Mouse (Mus musculus) forebrain, embryonic 16.5 days (tissue): ENCODE results near the gene Polm. TPM values are rescaled to one million over a fixed set of nuclear protein-coding genes. Genes with fewer than 3 reads are reported as not detected.
"Not testable (repeated sequence)": the region's sequence is repeated elsewhere in the genome, so short reads cannot be mapped to it uniquely, and the experiment has no call there.

Source experiments
- ATAC-seq: fragments of 200-750 bp; cut with Nextera tagmentation; 2 replicates; pipeline ENCODE4 v1.8.0; 2017; ENCODE audit warnings: mild to moderate bottlenecking, moderate library complexity
- H3K27ac ChIP-seq: fragments of 300-500 bp; sonication (generic); 2 replicates; pipeline ENCODE4 v1.5.1; 2014; ENCODE audit warnings: low read length, control low read depth
- H3K27me3 ChIP-seq: fragments of 300-500 bp; sonication (generic); replicated peaks from 2 replicates; pipeline ENCODE4 v1.6.1; 2014; ENCODE audit warnings: low read length; ENCODE audit not compliant: control insufficient read depth, insufficient read depth
- H3K36me3 ChIP-seq: fragments of 300-500 bp; sonication (generic); 2 replicates; pipeline ENCODE4 v1.6.1; 2014; ENCODE audit not compliant: control insufficient read depth, insufficient read depth
- H3K4me1 ChIP-seq: fragments of 300-500 bp; sonication (generic); replicated peaks from 2 replicates; pipeline ENCODE4 v1.6.1; 2014; ENCODE audit warnings: low read length; ENCODE audit not compliant: control insufficient read depth, insufficient read depth
- H3K4me2 ChIP-seq: fragments of 300-500 bp; sonication (generic); 2 replicates; pipeline ENCODE4 v1.6.1; 2014; ENCODE audit warnings: mild to moderate bottlenecking, low read length, control low read depth
- H3K4me3 ChIP-seq: fragments of 300-500 bp; sonication (generic); replicated peaks from 2 replicates; pipeline ENCODE4 v1.5.1; 2014; ENCODE audit warnings: mild to moderate bottlenecking, low read length, control low read depth
- H3K9ac ChIP-seq: fragments of 300-500 bp; sonication (generic); replicated peaks from 2 replicates; pipeline ENCODE4 v1.6.1; 2014; ENCODE audit warnings: low read depth, low read length, control low read depth
- H3K9me3 ChIP-seq: fragments of 300-500 bp; sonication (generic); 2 replicates; pipeline ENCODE4 v1.6.1; 2016; ENCODE audit warnings: low read length; ENCODE audit not compliant: control insufficient read depth
- WGBS: fragments of 180-500 bp; shearing (Covaris S2); extraction: QIAGEN DNeasy Blood & Tissue Kit; methylation state at CpG from one replicate; pipeline ENCODE4 v1.1.7; 2014; 5-methylcytosine and 5-hydroxymethylcytosine counted together
- polyA plus RNA-seq: library from polyadenylated mRNA; unstranded; fragments of >200 nt; fragmentation: Nextera tagmentation; extraction: Ambion mirVana; gene quantifications from 2 replicates; pipeline ENCODE4 v1.2.1, GENCODE M21; 2015

Polm gene
- polyA plus RNA-seq, 1 experiment from 2014 or later = 8.8 TPM

- 0 out of 2 replicates have a peak, but pooled peaks cover 8% of the 10 kb centered on the region for H3K36me3 ChIP-seq
- no peak overlapping the region for H3K9ac ChIP-seq
- H3K27me3 ChIP-seq = no peaks in the 10 kb centered on the region
- H3K4me2 ChIP-seq = no peak overlapping the region
- ATAC-seq = no peak
- H3K9me3 ChIP-seq = no peaks in the 10 kb centered on the region
- WGBS = 94% methylated on average over 5 of the region's 5 CpGs
- no peak overlapping the region for H3K27ac ChIP-seq
- no peaks in the 10 kb centered on the region for H3K4me1 ChIP-seq
- H3K4me3 ChIP-seq = no peak overlapping the region
Measured at GRCm38 (mm10) chr11:5827931-5828330, 9.9 kb downstream of the Polm start.

GRCm38 (mm10) chr11:5825432-5825831, 12.4 kb downstream of the Polm start:
- Histone ChIP-seq H3K4me1 (no peaks in the 10 kb centered on the region), H3K27ac (no peak overlapping the region), H3K4me2 (no peak overlapping the region), H3K27me3 (no peaks in the 10 kb centered on the region), H3K4me3 (no peak overlapping the region), H3K9me3 (no peaks in the 10 kb centered on the region), H3K36me3 (0 out of 2 replicates have a peak, but pooled peaks cover 6% of the 10 kb centered on the region), H3K9ac (no peak overlapping the region)
- no peak for ATAC-seq

- Histone ChIP-seq H3K4me1 (no peaks in the 10 kb centered on the region), H3K4me3 (no peak overlapping the region), H3K27ac (no peak overlapping the region), H3K4me2 (no peak overlapping the region), H3K36me3 (no peaks in the 10 kb centered on the region), H3K9ac (no peak overlapping the region), H3K27me3 (no peaks in the 10 kb centered on the region), H3K9me3 (no peaks in the 10 kb centered on the region)
- WGBS = 71% methylated on average over 2 of the region's 2 CpGs
- no peak for ATAC-seq
Measured at GRCm38 (mm10) chr11:5819223-5819622, 18.6 kb downstream of the Polm start.

DNA sequence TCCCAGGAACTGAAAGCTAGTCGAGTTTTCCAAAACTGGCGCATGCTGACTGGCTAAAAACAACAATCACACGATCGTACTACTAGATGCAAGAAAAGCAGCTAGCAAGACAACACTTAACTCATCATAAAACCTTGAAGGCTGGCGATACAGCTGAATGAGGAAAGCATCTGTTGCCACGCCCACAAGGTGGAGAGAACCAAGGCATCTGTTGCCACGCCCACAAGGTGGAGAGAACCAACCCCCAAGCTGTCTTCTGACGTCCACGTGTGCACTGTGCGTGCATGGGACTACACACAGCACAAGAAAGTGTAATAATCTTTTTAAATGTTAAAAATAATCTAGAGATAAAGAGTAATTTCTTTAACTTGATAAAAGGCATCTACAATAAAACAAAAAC, 24.4 kb downstream of the Polm start:
- WGBS = 75% methylated on average over 10 of the region's 10 CpGs
- H3K9me3 ChIP-seq = no peaks in the 10 kb centered on the region; the same call in 1 of the 2 replicates
- no peak overlapping the region for H3K27ac ChIP-seq
- H3K4me3 ChIP-seq = no peak overlapping the region
- H3K36me3 ChIP-seq = no peaks in the 10 kb centered on the region
- no peak overlapping the region for H3K9ac ChIP-seq
- no peaks in the 10 kb centered on the region for H3K27me3 ChIP-seq
- H3K4me2 ChIP-seq = no peak overlapping the region
- ATAC-seq = no peak
- H3K4me1 ChIP-seq = no peaks in the 10 kb centered on the region

GRCm38 (mm10) chr11:5809487-5809886, 28.3 kb downstream of the Polm start:
- WGBS = 93% methylated on average over 4 of the region's 4 CpGs
- not testable (repeated sequence) for H3K9ac ChIP-seq, H3K27me3 ChIP-seq, H3K27ac ChIP-seq, H3K4me2 ChIP-seq, H3K9me3 ChIP-seq, H3K36me3 ChIP-seq, H3K4me3 ChIP-seq, ATAC-seq, H3K4me1 ChIP-seq

DNA sequence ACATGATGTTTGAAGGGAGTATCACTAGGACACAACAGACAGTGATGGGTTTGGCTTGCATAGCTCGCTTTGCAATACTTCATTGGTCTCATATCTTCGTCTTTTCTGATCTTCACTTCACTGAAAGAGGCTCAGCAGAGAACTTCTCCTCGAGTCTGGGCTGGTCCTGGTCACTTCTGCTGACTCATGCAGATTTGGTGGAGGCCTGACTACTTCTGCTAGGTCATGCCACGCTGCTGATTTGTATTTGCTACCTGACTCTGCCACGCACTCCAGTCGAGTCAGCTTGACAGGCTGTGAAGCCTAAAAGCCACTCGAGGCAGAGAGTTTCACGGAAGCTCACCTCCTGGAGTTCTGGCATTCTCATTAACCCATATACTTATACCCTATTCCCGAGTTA, 29.9 kb downstream of the Polm start:
- no peak for ATAC-seq
- WGBS = 86% methylated on average over 9 of the region's 9 CpGs
- no peak overlapping the region for H3K4me2 ChIP-seq
- no peak overlapping the region for H3K9ac ChIP-seq
- no peaks in the 10 kb centered on the region for H3K36me3 ChIP-seq
- no peak overlapping the region for H3K27ac ChIP-seq
- no peak overlapping the region for H3K4me3 ChIP-seq
- no peaks in the 10 kb centered on the region for H3K4me1 ChIP-seq
- H3K9me3 ChIP-seq = no peaks in the 10 kb centered on the region
- H3K27me3 ChIP-seq = no peaks in the 10 kb centered on the region

DNA sequence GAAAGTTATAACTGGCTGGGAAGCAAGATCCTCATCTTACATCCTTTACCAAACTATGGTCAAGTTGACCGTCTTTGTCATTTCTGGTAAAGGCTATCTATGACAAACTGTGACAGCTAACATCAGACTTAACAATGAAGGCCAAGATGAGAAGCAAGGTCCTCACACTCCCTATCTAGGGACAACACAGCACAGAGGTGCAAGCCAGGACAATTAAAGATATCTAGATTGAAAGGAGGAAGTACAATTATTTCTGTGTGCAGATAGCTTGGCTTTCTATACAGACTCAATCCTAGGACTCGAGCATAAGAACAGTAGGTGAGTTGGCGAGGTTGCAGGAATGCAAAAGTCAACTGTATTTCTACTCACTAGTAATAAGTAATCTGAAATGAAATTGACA, 32.1 kb downstream of the Polm start:
- Histone ChIP-seq H3K9me3 (no peaks in the 10 kb centered on the region), H3K9ac (no peak overlapping the region), H3K4me3 (no peak overlapping the region), H3K27ac (no peak overlapping the region), H3K4me1 (no peaks in the 10 kb centered on the region), H3K27me3 (no peaks in the 10 kb centered on the region), H3K36me3 (peaks cover 3% of the 10 kb centered on the region), H3K4me2 (no peak overlapping the region)
- WGBS = 90% methylated on average over 3 of the region's 3 CpGs
- ATAC-seq = no peak

DNA sequence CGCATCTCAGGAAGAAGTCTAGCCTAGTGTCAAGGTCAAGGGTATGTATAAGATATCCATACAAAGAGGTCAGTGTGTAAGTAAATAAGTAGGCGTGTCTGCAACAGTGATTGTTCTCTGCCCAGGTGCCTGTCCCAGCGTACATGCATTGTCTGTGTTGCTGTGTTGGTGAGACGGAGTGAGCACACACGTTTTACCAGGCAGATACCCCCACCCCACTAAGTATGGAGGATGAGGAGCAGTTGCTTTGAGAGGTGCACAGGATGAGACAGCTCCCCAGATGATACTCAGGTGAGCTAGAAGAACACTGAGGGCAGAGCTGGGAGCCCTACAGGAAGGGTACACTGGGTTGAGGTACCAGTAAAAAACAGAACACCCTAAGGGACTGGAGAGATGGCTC, 33.6 kb downstream of the Polm start:
- 73% methylated on average over 5 of the region's 5 CpGs for WGBS
- H3K27ac ChIP-seq = no peak overlapping the region
- H3K9me3 ChIP-seq = no peaks in the 10 kb centered on the region
- H3K4me3 ChIP-seq = no peak overlapping the region
- H3K4me1 ChIP-seq = no peaks in the 10 kb centered on the region
- no peaks in the 10 kb centered on the region for H3K27me3 ChIP-seq
- H3K36me3 ChIP-seq = peaks cover 13% of the 10 kb centered on the region
- no peak overlapping the region for H3K4me2 ChIP-seq
- ATAC-seq = peak; percentile 29; the same call in 1 of the 2 replicates
- no peak overlapping the region for H3K9ac ChIP-seq

- no peak within 1 kb of the TSS for H3K27ac ChIP-seq
- H3K36me3 ChIP-seq = peaks cover 14% of the 10 kb centered on the region
- H3K4me2 ChIP-seq = no peak within 1 kb of the TSS
- ATAC-seq = 0 out of 2 replicates have a peak, but pooled peaks have one; percentile 4
- H3K27me3 ChIP-seq = no peaks in the 10 kb centered on the region
- no peak within 1 kb of the TSS for H3K4me3 ChIP-seq
- 58% methylated on average over 8 of the region's 8 CpGs for WGBS
- no peak within 1 kb of the TSS for H3K9ac ChIP-seq
- no peaks in the 10 kb centered on the region for H3K9me3 ChIP-seq
- no peaks in the 10 kb centered on the region for H3K4me1 ChIP-seq
Measured at GRCm38 (mm10) chr11:5803551-5803981, 34.2 kb downstream of the Polm start, which contains the start of gene Pgam2. Gene Pgam2, minus strand, starts transcription at chr11:5803733.
